Mouse (Mus musculus): ENCODE results near the gene Col23a1.

The Col23a1 gene

GRCm38 (mm10) chr11:51431287-51431686 is 141.6 kb downstream of the Col23a1 start:
- no peak for DNase-seq (ENCODE audit: low read depth, low spot score)

GRCm38 (mm10) chr11:51431968-51432367 is 142.2 kb downstream of the Col23a1 start:
- DNase-seq (ENCODE audit: low read depth, low spot score): no peak

- no peak for DNase-seq (ENCODE audit: low read depth, low spot score)
Observed at GRCm38 (mm10) chr11:51442006-51442405, 152.3 kb downstream of the Col23a1 start.

GRCm38 (mm10) chr11:51442599-51442998 is 152.9 kb downstream of the Col23a1 start:
- DNase-seq (ENCODE audit: low read depth, low spot score): no peak

- DNase-seq (ENCODE audit: low read depth, low spot score): no peak
Observed at GRCm38 (mm10) chr11:51443818-51444217, 154.1 kb downstream of the Col23a1 start.

GRCm38 (mm10) chr11:51444649-51445048 is 154.9 kb downstream of the Col23a1 start:
- no peak for DNase-seq (ENCODE audit: low read depth, low spot score)

GRCm38 (mm10) chr11:51446711-51447425 is 157.1 kb downstream of the Col23a1 start:
- DNase-seq (ENCODE audit: low read depth, low spot score): no peak

- no peak for DNase-seq (ENCODE audit: low read depth, low spot score)
Observed at GRCm38 (mm10) chr11:51448256-51448655, 158.5 kb downstream of the Col23a1 start.

- DNase-seq (ENCODE audit: low read depth, low spot score): no peak
Observed at GRCm38 (mm10) chr11:51448680-51449079, 159.0 kb downstream of the Col23a1 start.

- no peak for DNase-seq (ENCODE audit: low read depth, low spot score)
Observed at GRCm38 (mm10) chr11:51449881-51450280, 160.2 kb downstream of the Col23a1 start.

GRCm38 (mm10) chr11:51451281-51451680 is 161.6 kb downstream of the Col23a1 start:
- DNase-seq (ENCODE audit: low read depth, low spot score): no peak

- DNase-seq (ENCODE audit: low read depth, low spot score): no peak
Observed at GRCm38 (mm10) chr11:51451925-51452324, 162.2 kb downstream of the Col23a1 start.

- no peak for DNase-seq (ENCODE audit: low read depth, low spot score)
Observed at GRCm38 (mm10) chr11:51453742-51454141, 164.0 kb downstream of the Col23a1 start.

- DNase-seq (ENCODE audit: low read depth, low spot score): no peak
Observed at GRCm38 (mm10) chr11:51455501-51455900, 165.8 kb downstream of the Col23a1 start.

- DNase-seq (ENCODE audit: low read depth, low spot score): no peak
Observed at GRCm38 (mm10) chr11:51457624-51458023, 167.9 kb downstream of the Col23a1 start.

GRCm38 (mm10) chr11:51458649-51459048 is 168.9 kb downstream of the Col23a1 start:
- no peak for DNase-seq (ENCODE audit: low read depth, low spot score)

GRCm38 (mm10) chr11:51459569-51460043 is 169.9 kb downstream of the Col23a1 start:
- DNase-seq (ENCODE audit: low read depth, low spot score): no peak

GRCm38 (mm10) chr11:51468737-51469136 is 179.0 kb downstream of the Col23a1 start:
- no peak for DNase-seq (ENCODE audit: low read depth, low spot score)

GRCm38 (mm10) chr11:51469341-51469831 is 179.7 kb downstream of the Col23a1 start:
- no peak for DNase-seq (ENCODE audit: low read depth, low spot score)

- DNase-seq (ENCODE audit: low read depth, low spot score): no peak
Observed at GRCm38 (mm10) chr11:51470383-51471144, 180.8 kb downstream of the Col23a1 start.

- no peak for DNase-seq (ENCODE audit: low read depth, low spot score)
Observed at GRCm38 (mm10) chr11:51473686-51474085, 184.0 kb downstream of the Col23a1 start.

GRCm38 (mm10) chr11:51476543-51476942 is 186.8 kb downstream of the Col23a1 start:
- DNase-seq (ENCODE audit: low read depth, low spot score): no peak

GRCm38 (mm10) chr11:51477571-51477970 is 187.9 kb downstream of the Col23a1 start:
- no peak for DNase-seq (ENCODE audit: low read depth, low spot score)

All from retina, adult 2 months (tissue).